Mouse (Mus musculus) lung, postnatal 0 days (tissue): ENCODE measurements around the gene Runx3. TPM values are rescaled to one million over a fixed set of nuclear protein-coding genes. Genes with fewer than 3 reads are reported as not detected.

Source experiments
- ATAC-seq: fragments of 200-750 bp; cut with Nextera tagmentation; 2 replicates; pipeline ENCODE4 v1.8.0; 2017; ENCODE audit warnings: moderate library complexity
- DNase-seq: peaks from one replicate; pipeline ENCODE4 v3.0.0-alpha.2; 2016; ENCODE audit warnings: low spot score
- H3K27ac ChIP-seq: fragments of 300-500 bp; sonication (generic); 2 replicates; pipeline ENCODE4 v1.5.1; 2014; ENCODE audit warnings: antibody characterized with exemption, mild to moderate bottlenecking, low read length, mixed read lengths
- H3K27me3 ChIP-seq: fragments of 300-500 bp; sonication (generic); replicated peaks from 2 replicates; pipeline ENCODE4 v1.6.1; 2014; ENCODE audit warnings: low read length, mixed read lengths; ENCODE audit not compliant: insufficient read depth
- H3K36me3 ChIP-seq: fragments of 300-500 bp; sonication (generic); 2 replicates; pipeline ENCODE4 v1.6.1; 2014; ENCODE audit warnings: low read length, mixed read lengths; ENCODE audit not compliant: insufficient read depth
- H3K4me1 ChIP-seq: fragments of 300-500 bp; sonication (generic); 2 replicates; pipeline ENCODE4 v1.6.1; 2014; ENCODE audit warnings: antibody characterized with exemption, low read depth, low read length, mixed read lengths; ENCODE audit not compliant: insufficient read depth
- H3K4me2 ChIP-seq: fragments of 300-500 bp; sonication (generic); replicated peaks from 2 replicates; pipeline ENCODE4 v1.6.1; 2014; ENCODE audit warnings: low read depth, mild to moderate bottlenecking, low read length, moderate library complexity, mixed read lengths
- H3K4me3 ChIP-seq: fragments of 300-500 bp; sonication (generic); 2 replicates; pipeline ENCODE4 v1.5.1; 2014; ENCODE audit warnings: low read depth, low read length
- H3K9ac ChIP-seq: fragments of 300-500 bp; sonication (generic); replicated peaks from 2 replicates; pipeline ENCODE4 v1.6.1; 2014; ENCODE audit warnings: low read depth, mild to moderate bottlenecking
- H3K9me3 ChIP-seq: fragments of 300-500 bp; sonication (generic); 2 replicates; pipeline ENCODE4 v1.6.1; 2016; ENCODE audit warnings: low read length, mixed read lengths
- CTCF ChIP-seq: IDR thresholded peaks from 2 replicates; pipeline ENCODE4 v1.5.1; 2016; ENCODE audit warnings: antibody characterized with exemption, mild to moderate bottlenecking
- EP300 ChIP-seq: IDR thresholded peaks from 2 replicates; pipeline ENCODE4 v1.6.1; 2016; ENCODE audit warnings: antibody characterized with exemption, mild to moderate bottlenecking, control low read depth
- WGBS: fragments of 180-500 bp; shearing (Covaris S2); extraction: QIAGEN DNeasy Blood & Tissue Kit; methylation state at CpG from one replicate; pipeline ENCODE4 v1.1.7; 2014; 5-methylcytosine and 5-hydroxymethylcytosine counted together
- polyA plus RNA-seq: library from polyadenylated mRNA; unstranded; fragments of >200 nt; fragmentation: Nextera tagmentation; extraction: Ambion mirVana; gene quantifications from 2 replicates; pipeline ENCODE4 v1.2.1, GENCODE M21; 2015

Runx3 gene
- polyA plus RNA-seq, 1 experiment from 2014 or later, result 0.13 TPM

GRCm38 (mm10) chr4:135160168-135160567 lies 39.7 kb downstream of the Runx3 start:
- Histone ChIP-seq H3K4me3 (no peak overlapping the region), H3K9me3 (no peaks in the 10 kb centered on the region), H3K27ac (no peak overlapping the region), H3K4me2 (no peak overlapping the region), H3K36me3 (no peaks in the 10 kb centered on the region), H3K9ac (no peak overlapping the region), H3K27me3 (peaks cover 41% of the 10 kb centered on the region), H3K4me1 (no peaks in the 10 kb centered on the region)
- DNase-seq, result no peak
- ATAC-seq, result no peak
- 51% methylated on average over 3 of the region's 3 CpGs for WGBS
- TF ChIP-seq CTCF (no peak), EP300 (no peak)

- 72% methylated on average over 11 of the region's 11 CpGs for WGBS
- no peaks in the 10 kb centered on the region for H3K9me3 ChIP-seq
- H3K36me3 ChIP-seq, result no peaks in the 10 kb centered on the region
- no peak for TF ChIP-seq CTCF
- no peak for TF ChIP-seq EP300
- ATAC-seq (no peak), DNase-seq (no peak)
- H3K9ac ChIP-seq, result no peak overlapping the region
- H3K4me3 ChIP-seq, result no peak overlapping the region
- no peak overlapping the region for H3K4me2 ChIP-seq
- H3K27ac ChIP-seq, result no peak overlapping the region
- H3K27me3 ChIP-seq, result peaks cover 38% of the 10 kb centered on the region
- H3K4me1 ChIP-seq, result no peaks in the 10 kb centered on the region
These were observed 41.0 kb downstream of the Runx3 start for GRCm38 (mm10) chr4:135161441-135161840.

- Histone ChIP-seq H3K4me1 (no peaks in the 10 kb centered on the region), H3K27ac (no peak overlapping the region), H3K27me3 (peaks cover 21% of the 10 kb centered on the region), H3K4me2 (no peak overlapping the region), H3K36me3 (no peaks in the 10 kb centered on the region), H3K4me3 (no peak overlapping the region), H3K9me3 (no peaks in the 10 kb centered on the region), H3K9ac (no peak overlapping the region)
- TF ChIP-seq CTCF (no peak), EP300 (no peak)
- WGBS, result 69% methylated on average over 6 of the region's 6 CpGs
- ATAC-seq (no peak), DNase-seq (no peak)
These were observed 45.3 kb downstream of the Runx3 start for GRCm38 (mm10) chr4:135165761-135166160.

DNA sequence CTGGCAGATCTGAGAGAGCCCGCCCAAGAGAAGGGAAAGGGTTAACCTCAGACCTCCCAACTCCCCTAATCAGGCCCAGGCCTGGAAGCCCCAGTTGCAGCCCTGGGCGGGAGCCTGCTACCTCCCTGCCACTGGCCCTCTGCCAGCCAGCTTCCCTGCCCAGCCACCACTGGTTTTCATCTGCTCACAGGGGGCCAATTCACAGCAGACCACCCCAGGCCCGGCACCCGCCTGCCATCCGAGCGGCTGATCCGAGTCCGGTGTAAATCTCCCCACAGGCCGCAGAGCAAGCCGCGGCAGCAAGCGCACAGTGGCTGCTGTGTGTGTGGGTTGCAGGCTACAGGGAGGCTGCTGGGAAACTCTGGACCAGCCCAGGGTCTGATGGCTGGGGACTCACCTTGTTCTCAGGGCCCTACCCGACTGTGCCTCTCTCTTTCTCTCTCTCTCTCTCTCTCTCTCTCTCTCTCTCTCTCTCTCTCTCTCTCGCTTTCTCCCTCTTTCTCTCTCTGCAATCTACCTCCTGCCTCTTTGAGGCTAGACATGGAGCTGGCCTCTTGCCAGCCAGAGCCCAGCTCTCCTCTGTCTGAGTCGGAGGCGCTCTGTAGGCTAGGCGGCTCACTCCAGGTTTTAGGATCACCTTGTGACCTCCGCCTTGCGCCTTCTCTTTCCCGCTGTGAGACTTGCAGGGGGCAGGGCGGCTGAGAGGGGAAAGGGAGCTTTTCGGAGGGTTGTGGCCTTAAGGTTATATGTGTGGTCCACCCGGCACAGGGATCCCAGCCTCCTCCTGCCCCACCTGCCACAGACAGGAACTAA lies 46.2 kb downstream of the Runx3 start:
- peaks cover 21% of the 10 kb centered on the region for H3K27me3 ChIP-seq
- TF ChIP-seq CTCF (no peak), EP300 (no peak)
- no peaks in the 10 kb centered on the region for H3K4me1 ChIP-seq
- no peak overlapping the region for H3K4me2 ChIP-seq
- DNase-seq, result no peak
- no peaks in the 10 kb centered on the region for H3K9me3 ChIP-seq
- WGBS, result 9% methylated on average over 21 of the region's 23 CpGs
- no peak overlapping the region for H3K9ac ChIP-seq
- H3K4me3 ChIP-seq, result no peak overlapping the region
- no peak for ATAC-seq
- H3K36me3 ChIP-seq, result no peaks in the 10 kb centered on the region
- no peak overlapping the region for H3K27ac ChIP-seq

GRCm38 (mm10) chr4:135167816-135168527 lies 47.5 kb downstream of the Runx3 start:
- Histone ChIP-seq H3K4me3 (no peak overlapping the region), H3K4me1 (no peaks in the 10 kb centered on the region), H3K27ac (no peak overlapping the region), H3K9ac (no peak overlapping the region), H3K36me3 (no peaks in the 10 kb centered on the region), H3K4me2 (no peak overlapping the region), H3K27me3 (peaks cover 21% of the 10 kb centered on the region), H3K9me3 (no peaks in the 10 kb centered on the region)
- no peak for ATAC-seq
- TF ChIP-seq EP300, result no peak
- TF ChIP-seq CTCF, result no peak
- 69% methylated on average over 7 of the region's 7 CpGs for whole genome bisulfite sequencing
- no peak for DNase-seq

- H3K27me3 ChIP-seq, result peaks cover 21% of the 10 kb centered on the region
- no peaks in the 10 kb centered on the region for H3K9me3 ChIP-seq
- WGBS, result 72% methylated on average over 10 of the region's 10 CpGs
- TF ChIP-seq EP300, result no peak
- TF ChIP-seq CTCF, result no peak
- H3K27ac ChIP-seq, result no peak overlapping the region
- no peak overlapping the region for H3K4me2 ChIP-seq
- H3K36me3 ChIP-seq, result no peaks in the 10 kb centered on the region
- no peak overlapping the region for H3K4me3 ChIP-seq
- ATAC-seq, result no peak
- no peak for DNase-seq
- H3K9ac ChIP-seq, result no peak overlapping the region
- H3K4me1 ChIP-seq, result no peaks in the 10 kb centered on the region
These were observed 48.6 kb downstream of the Runx3 start for GRCm38 (mm10) chr4:135169096-135169495.
